Mouse (Mus musculus): Measurements from ENCODE around the gene Olfr1496.
"Not testable (repeated sequence)": the region's sequence is repeated elsewhere in the genome, so short reads cannot be mapped to it uniquely, and the experiment has no call there.

Gene Olfr1496

DNA sequence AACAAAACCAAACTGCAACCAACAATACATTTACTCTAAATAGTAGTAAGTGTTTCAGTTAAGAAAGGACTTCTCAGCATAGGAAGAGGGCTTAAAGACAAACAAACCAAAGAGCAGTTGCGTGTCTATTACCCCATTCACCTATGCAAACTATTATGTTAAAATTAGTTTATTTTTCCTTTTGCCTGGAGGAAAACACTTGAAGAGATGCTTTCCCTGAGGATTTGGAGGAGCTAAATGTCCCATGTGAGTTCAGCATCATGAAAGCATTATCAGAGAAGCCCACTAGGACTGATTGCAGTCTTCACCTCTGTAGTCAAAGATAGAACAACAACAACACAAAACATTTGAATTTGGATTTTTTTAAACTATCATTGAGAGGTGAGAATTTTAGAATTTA is at the start of gene Olfr1496:
Olfr1496 (plus strand) TSS at position 301 of the 400 bp plus-strand sequence.
- DNase-seq (ENCODE audit: low spot score in 2 of 2), result no peak

GRCm38 (mm10) chr19:13739428-13739827 is 38.2 kb upstream of the Olfr1496 start, which contains the start of gene Olfr1494:
Olfr1494 (plus strand) TSS chr19:13739728.
- no peak for DNase-seq (ENCODE audit: low spot score in 2 of 2)

GRCm38 (mm10) chr19:13749366-13749765 is 28.3 kb upstream of the Olfr1496 start:
- DNase-seq (ENCODE audit: low spot score in 2 of 2), result no peak

DNA sequence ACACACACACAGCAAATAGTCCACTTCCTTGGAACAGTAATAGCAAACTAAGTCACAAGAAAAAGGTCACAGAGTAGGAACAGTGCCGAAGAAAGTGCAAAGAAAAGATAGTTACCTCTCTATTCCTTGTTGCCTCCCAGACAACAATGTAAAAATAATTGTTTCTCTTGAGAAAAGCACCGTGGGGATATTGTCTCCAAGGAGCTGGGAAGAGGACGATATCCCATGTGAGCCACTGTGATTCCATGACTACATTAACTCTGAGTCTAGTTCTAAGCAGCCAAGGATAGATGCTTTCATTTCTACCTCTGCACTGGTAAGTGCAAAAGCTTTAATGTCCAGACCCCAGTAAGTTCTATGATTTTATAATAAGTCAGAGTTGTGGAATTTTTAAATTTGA is 13.4 kb upstream of the Olfr1496 start, which contains the start of gene Olfr1495:
Olfr1495 (plus strand) TSS at position 301 of the 400 bp plus-strand sequence.
- DNase-seq (ENCODE audit: low spot score in 2 of 2), result no peak

- DNase-seq (ENCODE audit: low spot score in 2 of 2), result no peak
These were observed 9.0 kb upstream of the Olfr1496 start for GRCm38 (mm10) chr19:13768565-13769276.

DNA sequence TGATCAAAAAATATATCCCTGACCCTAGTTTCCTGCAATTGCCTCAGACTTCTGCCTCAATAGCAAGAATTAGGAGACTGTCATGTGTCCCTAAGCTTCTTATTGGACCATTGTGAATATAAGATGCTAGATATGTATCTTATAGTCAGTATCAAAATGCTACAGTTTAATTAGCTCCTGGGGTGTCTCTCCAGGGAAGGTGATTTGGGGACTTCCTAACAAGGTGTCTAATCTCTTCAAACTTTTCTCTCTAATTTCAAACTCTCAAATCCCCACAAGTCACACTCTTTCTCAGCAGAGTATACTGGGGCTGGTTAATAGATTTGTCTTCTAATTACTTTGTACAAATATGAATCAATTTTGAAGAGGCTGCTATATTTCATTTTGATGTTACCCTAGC is 20.4 kb downstream of the Olfr1496 start, which contains the start of gene Olfr1497:
Olfr1497 (minus strand) TSS at position 101 of the 400 bp plus-strand sequence.
- no peak for DNase-seq (ENCODE audit: low spot score in 2 of 2)

DNA sequence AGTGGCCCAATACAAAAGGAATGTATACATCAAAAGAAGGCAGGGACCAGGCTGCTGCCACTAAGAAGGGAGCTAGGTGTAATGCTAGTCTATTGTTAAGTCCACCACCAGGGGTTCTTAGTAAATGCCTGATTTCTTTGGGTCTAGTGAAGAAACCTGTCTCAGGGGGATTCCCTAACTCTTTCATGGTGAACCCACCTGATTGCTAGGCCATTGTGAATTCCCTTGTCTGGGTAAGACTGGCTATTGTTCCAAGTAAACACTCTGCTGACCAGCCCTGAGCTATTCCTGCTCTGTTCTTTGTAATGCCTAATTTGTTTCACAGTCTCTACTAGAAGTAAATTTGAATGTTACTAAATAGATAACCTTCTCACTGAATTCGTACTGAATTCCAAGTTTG is 27.8 kb downstream of the Olfr1496 start:
- not testable (repeated sequence) for DNase-seq (ENCODE audit: low spot score in 2 of 2)

- DNase-seq (ENCODE audit: low spot score in 2 of 2), result no peak
These were observed 35.1 kb downstream of the Olfr1496 start for GRCm38 (mm10) chr19:13812823-13813222.

- DNase-seq (ENCODE audit: low spot score in 2 of 2), result no peak
These were observed 41.1 kb downstream of the Olfr1496 start for GRCm38 (mm10) chr19:13818827-13819226.

DNA sequence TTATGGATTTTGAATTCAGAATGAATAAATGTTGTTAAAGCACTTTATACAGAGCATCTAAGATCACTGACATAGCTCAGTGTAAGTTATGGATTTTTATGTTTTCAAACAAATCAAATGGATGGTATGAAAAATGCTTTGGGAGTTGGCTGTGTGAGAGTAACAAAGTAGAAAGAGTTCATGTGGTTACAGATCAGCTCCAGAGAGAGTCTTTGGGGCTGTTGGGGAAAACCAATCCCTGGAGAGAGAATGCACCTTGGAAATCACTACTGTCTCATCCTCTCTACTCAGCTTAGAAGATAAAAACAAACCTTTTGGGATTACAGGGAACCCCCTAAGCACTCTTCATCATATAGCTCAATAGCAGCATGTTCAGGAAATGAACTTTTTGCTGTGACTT is 41.7 kb downstream of the Olfr1496 start, which contains the start of gene Olfr1499:
Olfr1499 (minus strand) TSS at position 101 of the 400 bp plus-strand sequence.
- DNase-seq (ENCODE audit: low spot score in 2 of 2), result no peak

- no peak for DNase-seq (ENCODE audit: low spot score in 2 of 2)
These were observed 43.2 kb downstream of the Olfr1496 start for GRCm38 (mm10) chr19:13820847-13821246.

DNA sequence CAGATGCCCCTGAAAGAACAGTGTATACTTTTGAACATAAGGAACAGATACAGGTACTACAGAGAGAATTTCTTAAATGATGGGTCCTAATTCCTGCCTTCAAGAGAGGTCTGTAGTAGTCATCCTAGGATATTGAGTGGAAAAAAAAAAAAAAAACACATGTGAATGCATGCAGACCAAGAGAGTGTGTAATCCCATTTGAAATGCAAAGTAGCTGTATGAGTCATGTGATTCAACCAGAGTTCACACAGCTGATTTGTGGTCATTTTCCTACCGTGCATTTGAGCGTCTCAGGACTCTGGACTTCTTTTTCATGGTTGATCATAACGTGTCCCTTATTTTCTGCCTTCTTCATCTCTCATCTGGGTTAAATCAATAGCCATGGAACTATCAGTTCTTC is 50.8 kb downstream of the Olfr1496 start:
- no peak for DNase-seq (ENCODE audit: low spot score in 2 of 2)

- no peak for DNase-seq (ENCODE audit: low spot score in 2 of 2)
These were observed 52.7 kb downstream of the Olfr1496 start, which contains the start of gene Olfr1500 for GRCm38 (mm10) chr19:13830388-13830787. Olfr1500 (minus strand) TSS chr19:13830488.
